Mouse (Mus musculus): ENCODE measurements around the gene Lrrc4b. TPM values are rescaled to one million over a fixed set of nuclear protein-coding genes. Genes with fewer than 3 reads are reported as not detected.

Gene Lrrc4b
- polyA plus RNA-seq, 1 experiment from 2014 or later, result 0.25 TPM

- Histone ChIP-seq H3K9me3 (ENCODE audit: low read length) (no peaks in the 10 kb centered on the region), H3K9ac (replicated peaks; ENCODE audit: low read length) (no peak overlapping the region), H3K36me3 (ENCODE audit: insufficient read depth, low read length) (no peaks in the 10 kb centered on the region), H3K27ac (ENCODE audit: low read length) (no peak overlapping the region), H3K4me3 (ENCODE audit: low read length) (no peak overlapping the region), H3K27me3 (ENCODE audit: insufficient read depth, low read length) (peaks cover 39% of the 10 kb centered on the region), H3K4me1 (ENCODE audit: insufficient read depth, low read length) (peaks cover 9% of the 10 kb centered on the region), H3K4me2 (replicated peaks; ENCODE audit: low read depth, low read length) (no peak overlapping the region)
- ATAC-seq (ENCODE audit: low FRiP score, low TSS enrichment), result peak; percentile 35; the same call in 1 of the 2 replicates
- 5% methylated on average over 7 of the region's 7 CpGs for WGBS
Observed at GRCm38 (mm10) chr7:44433371-44433770, 4.6 kb downstream of the Lrrc4b start.

GRCm38 (mm10) chr7:44434089-44434488 is 5.3 kb downstream of the Lrrc4b start:
- Histone ChIP-seq H3K4me1 (ENCODE audit: insufficient read depth, low read length) (peaks cover 7% of the 10 kb centered on the region), H3K4me3 (ENCODE audit: low read length) (no peak overlapping the region), H3K9me3 (ENCODE audit: low read length) (no peaks in the 10 kb centered on the region), H3K36me3 (ENCODE audit: insufficient read depth, low read length) (no peaks in the 10 kb centered on the region), H3K27me3 (ENCODE audit: insufficient read depth, low read length) (peaks cover 34% of the 10 kb centered on the region), H3K9ac (replicated peaks; ENCODE audit: low read length) (no peak overlapping the region), H3K27ac (ENCODE audit: low read length) (no peak overlapping the region), H3K4me2 (replicated peaks; ENCODE audit: low read depth, low read length) (no peak overlapping the region)
- no peak for ATAC-seq (ENCODE audit: low FRiP score, low TSS enrichment)
- 41% methylated on average over 9 of the region's 9 CpGs for WGBS

DNA sequence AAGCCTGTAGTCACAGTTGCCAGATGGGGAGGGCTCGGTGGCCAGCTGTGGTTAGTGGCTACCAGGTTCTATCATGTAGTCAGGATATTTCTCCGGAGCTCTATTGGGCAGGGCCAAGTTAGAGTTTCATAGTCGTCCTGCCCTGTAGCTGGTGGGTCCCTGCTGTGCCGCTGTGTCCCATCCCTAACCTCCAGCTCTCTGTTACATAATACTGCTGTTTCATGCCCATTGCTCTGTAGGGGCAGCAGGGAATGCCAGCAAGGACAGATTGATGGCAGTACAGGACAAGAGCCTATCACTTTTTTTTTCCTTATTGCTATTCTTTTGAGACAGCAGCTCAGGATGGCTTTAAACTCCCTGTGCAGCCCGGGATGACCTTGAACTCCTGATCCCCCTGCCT is 7.0 kb downstream of the Lrrc4b start:
- Histone ChIP-seq H3K9me3 (ENCODE audit: low read length) (no peaks in the 10 kb centered on the region), H3K9ac (replicated peaks; ENCODE audit: low read length) (no peak overlapping the region), H3K4me3 (ENCODE audit: low read length) (no peak overlapping the region), H3K4me1 (ENCODE audit: insufficient read depth, low read length) (no peaks in the 10 kb centered on the region), H3K4me2 (replicated peaks; ENCODE audit: low read depth, low read length) (no peak overlapping the region), H3K27me3 (ENCODE audit: insufficient read depth, low read length) (peaks cover 34% of the 10 kb centered on the region), H3K27ac (ENCODE audit: low read length) (no peak overlapping the region), H3K36me3 (ENCODE audit: insufficient read depth, low read length) (no peaks in the 10 kb centered on the region)
- ATAC-seq (ENCODE audit: low FRiP score, low TSS enrichment), result no peak
- WGBS, result 56% methylated on average over 5 of the region's 5 CpGs

DNA sequence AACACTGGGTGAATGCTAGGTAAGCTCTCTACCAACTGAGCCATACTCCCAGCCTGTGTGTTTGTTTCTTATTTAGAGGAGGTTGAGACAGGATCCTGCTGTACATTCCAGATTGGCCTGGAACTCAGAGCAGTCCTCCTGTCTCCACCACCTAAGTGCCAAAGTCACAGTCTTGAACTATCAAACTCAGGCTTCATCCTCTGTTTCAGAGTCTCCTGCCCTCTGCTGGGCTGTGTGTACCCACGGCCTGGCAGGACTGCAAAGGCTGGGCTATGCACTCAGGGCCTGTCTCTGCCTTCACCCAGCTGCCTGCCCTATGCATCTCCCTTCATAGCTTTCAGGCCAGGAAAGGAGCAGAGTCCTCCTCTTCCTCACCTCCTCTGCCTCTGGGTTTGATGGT is 7.4 kb downstream of the Lrrc4b start:
- no peaks in the 10 kb centered on the region for H3K36me3 ChIP-seq (ENCODE audit: insufficient read depth, low read length)
- 11% methylated on average over 1 of the region's 1 CpGs for WGBS
- no peaks in the 10 kb centered on the region for H3K4me1 ChIP-seq (ENCODE audit: insufficient read depth, low read length)
- no peaks in the 10 kb centered on the region for H3K9me3 ChIP-seq (ENCODE audit: low read length)
- peaks cover 34% of the 10 kb centered on the region for H3K27me3 ChIP-seq (ENCODE audit: insufficient read depth, low read length)
- no peak overlapping the region for H3K4me3 ChIP-seq (ENCODE audit: low read length)
- no peak overlapping the region for H3K4me2 ChIP-seq (replicated peaks; ENCODE audit: low read depth, low read length)
- ATAC-seq (ENCODE audit: low FRiP score, low TSS enrichment), result no peak
- no peak overlapping the region for H3K27ac ChIP-seq (ENCODE audit: low read length)
- H3K9ac ChIP-seq (replicated peaks; ENCODE audit: low read length), result no peak overlapping the region

DNA sequence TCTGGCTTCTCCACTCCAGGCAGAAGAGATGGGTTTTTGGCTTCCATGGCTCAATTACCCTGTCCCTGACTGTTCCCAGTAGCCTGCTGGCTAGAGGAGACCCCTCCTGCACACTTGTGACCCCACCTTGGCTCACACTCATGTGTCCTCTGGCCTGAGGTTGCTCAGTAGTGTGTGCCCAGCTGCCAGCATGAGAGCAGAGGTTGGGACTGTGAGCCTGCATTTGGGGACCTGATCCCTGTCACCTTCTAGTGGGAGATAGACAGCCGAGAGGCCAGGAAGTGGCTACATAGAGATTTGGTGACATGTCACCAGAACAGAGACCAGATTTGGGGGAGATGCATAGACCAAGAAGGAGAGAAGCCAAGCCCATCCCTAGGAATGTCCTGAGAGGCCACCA is 8.4 kb downstream of the Lrrc4b start:
- no peak overlapping the region for H3K4me2 ChIP-seq (replicated peaks; ENCODE audit: low read depth, low read length)
- H3K9me3 ChIP-seq (ENCODE audit: low read length), result no peaks in the 10 kb centered on the region
- H3K27me3 ChIP-seq (ENCODE audit: insufficient read depth, low read length), result peaks cover 35% of the 10 kb centered on the region
- no peak overlapping the region for H3K4me3 ChIP-seq (ENCODE audit: low read length)
- H3K36me3 ChIP-seq (ENCODE audit: insufficient read depth, low read length), result no peaks in the 10 kb centered on the region
- no peak overlapping the region for H3K27ac ChIP-seq (ENCODE audit: low read length)
- peaks cover 6% of the 10 kb centered on the region for H3K4me1 ChIP-seq (ENCODE audit: insufficient read depth, low read length)
- 84% methylated on average over 1 of the region's 1 CpGs for WGBS
- ATAC-seq (ENCODE audit: low FRiP score, low TSS enrichment), result no peak
- no peak overlapping the region for H3K9ac ChIP-seq (replicated peaks; ENCODE audit: low read length)

GRCm38 (mm10) chr7:44437933-44438332 is 9.1 kb downstream of the Lrrc4b start:
- ATAC-seq (ENCODE audit: low FRiP score, low TSS enrichment), result no peak
- no peak overlapping the region for H3K4me3 ChIP-seq (ENCODE audit: low read length)

DNA sequence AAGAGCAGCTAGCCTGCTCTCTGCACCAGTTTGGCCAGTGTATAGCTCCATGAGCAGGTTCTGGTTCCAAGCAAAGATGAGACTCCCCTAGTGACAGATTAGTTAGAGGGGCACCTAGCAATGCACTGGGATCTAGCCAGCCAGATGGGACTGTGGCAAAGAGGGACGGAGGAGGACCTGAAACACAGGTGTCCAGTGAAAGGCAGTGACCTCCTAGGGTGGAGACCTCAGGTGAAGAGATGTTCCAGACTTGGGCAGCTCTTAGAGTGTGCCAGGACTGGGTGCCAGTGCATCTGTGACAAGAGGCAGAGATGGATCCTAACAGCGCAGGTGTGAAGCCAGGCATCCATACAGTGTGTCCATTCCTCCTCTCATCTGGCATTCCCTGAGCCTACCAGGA is 10.9 kb downstream of the Lrrc4b start:
- H3K4me2 ChIP-seq (replicated peaks; ENCODE audit: low read depth, low read length), result no peak overlapping the region
- peaks cover 14% of the 10 kb centered on the region for H3K4me1 ChIP-seq (ENCODE audit: insufficient read depth, low read length)
- H3K4me3 ChIP-seq (ENCODE audit: low read length), result no peak overlapping the region
- no peak for ATAC-seq (ENCODE audit: low FRiP score, low TSS enrichment)
- WGBS, result 70% methylated on average over 2 of the region's 2 CpGs
- H3K27ac ChIP-seq (ENCODE audit: low read length), result no peak overlapping the region
- no peaks in the 10 kb centered on the region for H3K36me3 ChIP-seq (ENCODE audit: insufficient read depth, low read length)
- no peak overlapping the region for H3K9ac ChIP-seq (replicated peaks; ENCODE audit: low read length)
- H3K9me3 ChIP-seq (ENCODE audit: low read length), result no peaks in the 10 kb centered on the region
- peaks cover 60% of the 10 kb centered on the region for H3K27me3 ChIP-seq (ENCODE audit: insufficient read depth, low read length)

More at GRCm38 (mm10) chr7:44437933-44438332, 9.1 kb downstream of the Lrrc4b start:
- Histone ChIP-seq H3K27ac (ENCODE audit: low read length) (no peak overlapping the region), H3K4me1 (ENCODE audit: insufficient read depth, low read length) (peaks cover 12% of the 10 kb centered on the region), H3K9ac (replicated peaks; ENCODE audit: low read length) (no peak overlapping the region), H3K27me3 (ENCODE audit: insufficient read depth, low read length) (peaks cover 42% of the 10 kb centered on the region), H3K9me3 (ENCODE audit: low read length) (no peaks in the 10 kb centered on the region), H3K4me2 (replicated peaks; ENCODE audit: low read depth, low read length) (no peak overlapping the region), H3K36me3 (ENCODE audit: insufficient read depth, low read length) (no peaks in the 10 kb centered on the region)
- 69% methylated on average over 8 of the region's 8 CpGs for WGBS

DNA sequence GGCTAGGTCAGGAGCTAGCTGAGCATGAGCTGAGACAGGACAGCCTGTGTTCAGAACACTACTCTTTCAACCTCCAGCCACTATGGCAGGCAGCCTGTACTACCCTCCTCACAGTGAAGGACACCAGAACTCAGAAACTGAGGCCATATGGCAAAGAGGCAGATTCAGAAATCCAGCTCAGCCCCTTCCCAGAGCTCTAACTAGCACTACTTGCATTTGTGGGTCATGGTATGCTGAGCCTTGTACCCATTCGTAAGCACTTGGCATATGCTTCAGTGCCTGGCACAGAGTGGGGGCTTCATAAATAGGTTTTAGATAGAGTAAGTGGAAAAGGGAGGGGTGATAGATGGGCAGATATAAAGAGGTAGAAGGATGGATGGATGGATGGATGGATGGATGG is 11.7 kb downstream of the Lrrc4b start:
- Histone ChIP-seq H3K36me3 (ENCODE audit: insufficient read depth, low read length) (no peaks in the 10 kb centered on the region), H3K4me1 (ENCODE audit: insufficient read depth, low read length) (peaks cover 14% of the 10 kb centered on the region), H3K4me3 (ENCODE audit: low read length) (no peak overlapping the region), H3K9me3 (ENCODE audit: low read length) (no peaks in the 10 kb centered on the region), H3K27me3 (ENCODE audit: insufficient read depth, low read length) (peaks cover 65% of the 10 kb centered on the region), H3K4me2 (replicated peaks; ENCODE audit: low read depth, low read length) (no peak overlapping the region), H3K9ac (replicated peaks; ENCODE audit: low read length) (no peak overlapping the region), H3K27ac (ENCODE audit: low read length) (no peak overlapping the region)
- 82% methylated on average over 1 of the region's 1 CpGs for WGBS
- no peak for ATAC-seq (ENCODE audit: low FRiP score, low TSS enrichment)

GRCm38 (mm10) chr7:44441180-44441579 is 12.4 kb downstream of the Lrrc4b start:
- no peak overlapping the region for H3K9ac ChIP-seq (replicated peaks; ENCODE audit: low read length)
- H3K9me3 ChIP-seq (ENCODE audit: low read length), result no peaks in the 10 kb centered on the region
- no peak overlapping the region for H3K4me2 ChIP-seq (replicated peaks; ENCODE audit: low read depth, low read length)
- H3K27me3 ChIP-seq (ENCODE audit: insufficient read depth, low read length), result peaks cover 72% of the 10 kb centered on the region
- ATAC-seq (ENCODE audit: low FRiP score, low TSS enrichment), result no peak
- H3K36me3 ChIP-seq (ENCODE audit: insufficient read depth, low read length), result no peaks in the 10 kb centered on the region
- 17% methylated on average over 1 of the region's 1 CpGs for WGBS
- no peak overlapping the region for H3K27ac ChIP-seq (ENCODE audit: low read length)
- H3K4me3 ChIP-seq (ENCODE audit: low read length), result no peak overlapping the region
- peaks cover 14% of the 10 kb centered on the region for H3K4me1 ChIP-seq (ENCODE audit: insufficient read depth, low read length)

GRCm38 (mm10) chr7:44441648-44442109 is 12.9 kb downstream of the Lrrc4b start:
- no peak for ATAC-seq (ENCODE audit: low FRiP score, low TSS enrichment)
- Histone ChIP-seq H3K4me1 (ENCODE audit: insufficient read depth, low read length) (peaks cover 14% of the 10 kb centered on the region), H3K4me3 (ENCODE audit: low read length) (peak overlapping the region; percentile 26), H3K9me3 (ENCODE audit: low read length) (no peaks in the 10 kb centered on the region), H3K27me3 (ENCODE audit: insufficient read depth, low read length) (peaks cover 77% of the 10 kb centered on the region), H3K36me3 (ENCODE audit: insufficient read depth, low read length) (no peaks in the 10 kb centered on the region), H3K4me2 (replicated peaks; ENCODE audit: low read depth, low read length) (peak overlapping the region; percentile 48), H3K9ac (replicated peaks; ENCODE audit: low read length) (0 out of 2 replicates have a peak overlapping the region, but pooled peaks have one; percentile 51), H3K27ac (ENCODE audit: low read length) (no peak overlapping the region)
- WGBS, result 1% methylated on average over 14 of the region's 14 CpGs
